Comparison of ENCODE assay signal across 9 mouse cellular contexts in genomic region chr14:39472790-39473761, GRCm38 (mm10). TPM values are rescaled to one million over a fixed set of nuclear protein-coding genes. Genes with fewer than 3 reads are reported as not detected.
DNase-seq lines count a peak whose midpoint lies in the region; ATAC-seq and TF ChIP-seq lines count a peak whose summit lies in the region.
"Had no signal": no experiment of that assay in that cellular context is flagged by ENCODE, and none has a peak within 500 bp of the region (broad histone marks: within the 10 kb centered on the region; RNA-seq: fewer than 3 reads in every experiment).

Gene Nrg3 (minus strand): TSS chr14:39473088.

- no peak for TF ChIP-seq POLR2A in limb, embryonic 14.5 days (IDR thresholded peaks at IDR 0.05; ENCODE audit: borderline replicate concordance, extremely low read depth, insufficient read depth, insufficient read length)

- H3K4me2 ChIP-seq in heart, embryonic 11.5 days, result peak within 1 kb of the TSS; percentile 90
- peak within 1 kb of the TSS; percentile 64 for H3K4me2 ChIP-seq in hindbrain, embryonic 15.5 days
- peak within 1 kb of the TSS; percentile 71 for H3K4me2 ChIP-seq in limb, embryonic 14.5 days (replicated peaks; ENCODE audit: low read depth, low read length, severe bottlenecking)

- peaks cover 5% of the 10 kb centered on the region; the same call in 1 of the 2 replicates for H3K4me1 ChIP-seq in heart, embryonic 11.5 days (ENCODE audit: control insufficient read depth, insufficient read depth, low read length)
- peaks cover 22% of the 10 kb centered on the region for H3K4me1 ChIP-seq in hindbrain, embryonic 15.5 days (replicated peaks)
- H3K4me1 ChIP-seq in limb, embryonic 14.5 days (ENCODE audit: control insufficient read depth, insufficient read depth, low read length), result no peaks in the 10 kb centered on the region

- H3K9me3 ChIP-seq in heart, embryonic 11.5 days (replicated peaks; ENCODE audit: control insufficient read depth, low read length), result no peaks in the 10 kb centered on the region
- no peaks in the 10 kb centered on the region for H3K9me3 ChIP-seq in hindbrain, embryonic 15.5 days
- H3K9me3 ChIP-seq in limb, embryonic 14.5 days (ENCODE audit: control insufficient read depth, low read length), result no peaks in the 10 kb centered on the region

- ATAC-seq in heart, embryonic 11.5 days (replicated peaks; ENCODE audit: insufficient number of reproducible peaks, low FRiP score, low TSS enrichment), result 0 out of 2 replicates have a peak, but pooled peaks have one; percentile 49
- ATAC-seq in hindbrain, embryonic 15.5 days (ENCODE audit: low FRiP score, low read depth), result peak; percentile 70
- ATAC-seq in limb, embryonic 14.5 days (ENCODE audit: low FRiP score, low read depth), result peak; percentile 82; the same call in 1 of the 2 replicates

- H3K4me3 ChIP-seq in heart, embryonic 11.5 days (ENCODE audit: low read depth, low read length), result peak within 1 kb of the TSS; percentile 55
- peak within 1 kb of the TSS; percentile 69 for H3K4me3 ChIP-seq in hindbrain, embryonic 15.5 days
- H3K4me3 ChIP-seq in limb, embryonic 14.5 days (replicated peaks; ENCODE audit: low read length), result peak within 1 kb of the TSS; percentile 40

- under 1% methylated on average over 90 of the region's 121 CpGs for WGBS in heart, embryonic 11.5 days (ENCODE audit: insufficient replicate concordance)
- under 1% methylated on average over 77 of the region's 121 CpGs for WGBS in hindbrain, embryonic 15.5 days
- 1% methylated on average over 54 of the region's 121 CpGs for WGBS in limb, embryonic 14.5 days

- H3K27me3 ChIP-seq in heart, embryonic 11.5 days (ENCODE audit: control insufficient read depth, insufficient read depth, low read length), result peaks cover 63% of the 10 kb centered on the region
- no peaks in the 10 kb centered on the region for H3K27me3 ChIP-seq in hindbrain, embryonic 15.5 days
- peaks cover 56% of the 10 kb centered on the region for H3K27me3 ChIP-seq in limb, embryonic 14.5 days (ENCODE audit: control insufficient read depth, insufficient read depth, low read length)

- no peak within 1 kb of the TSS; the same call in 1 of the 2 replicates for H3K9ac ChIP-seq in heart, embryonic 11.5 days (ENCODE audit: low read depth, low read length)
- H3K9ac ChIP-seq in hindbrain, embryonic 15.5 days, result peak within 1 kb of the TSS; percentile 95
- no peak within 1 kb of the TSS; the same call in 1 of the 2 replicates for H3K9ac ChIP-seq in limb, embryonic 14.5 days (ENCODE audit: low read depth, low read length, severe bottlenecking)

- H3K27ac ChIP-seq in heart, embryonic 11.5 days (ENCODE audit: low read depth, low read length), result no peak within 1 kb of the TSS
- peak within 1 kb of the TSS; percentile 92 for H3K27ac ChIP-seq in hindbrain, embryonic 15.5 days (replicated peaks)
- H3K27ac ChIP-seq in limb, embryonic 14.5 days (replicated peaks; ENCODE audit: low read depth, low read length), result no peak within 1 kb of the TSS

- DNase-seq in heart, adult 8-10 months (ENCODE audit: low spot score), result no peak
- peak; percentile 58 for DNase-seq in Muller cell, postnatal 12 days (ENCODE audit: inconsistent ontology term)
- peak; percentile 63 for DNase-seq in embryo, embryonic 9.5 days (ENCODE audit: extremely low spot score)
- DNase-seq in limb, embryonic 14.5 days (ENCODE audit: low spot score), result peak; percentile 15
- peak; percentile 82 for DNase-seq in retina, postnatal 1 day
- no peak for DNase-seq in spleen, adult 12 weeks (ENCODE audit: low spot score)

- H3K36me3 ChIP-seq in heart, embryonic 11.5 days (ENCODE audit: control insufficient read depth, insufficient read depth, low read length), result no peaks in the 10 kb centered on the region
- H3K36me3 ChIP-seq in hindbrain, embryonic 15.5 days, result no peaks in the 10 kb centered on the region
- no peaks in the 10 kb centered on the region for H3K36me3 ChIP-seq in limb, embryonic 14.5 days (ENCODE audit: control insufficient read depth, insufficient read depth, low read length)

RNA-seq across cellular contexts. Expression of gene Nrg3, which starts in this region (rescaled TPM):
- 0.06 and 0.08 TPM in 2 replicates for polyA plus RNA-seq in heart, embryonic 11.5 days (2014; fragmentation: Nextera tagmentation; extraction: Ambion mirVana)
- not detected for total RNA-seq in heart, adult 8-10 months (2022)
- 14.0 and 14.4 TPM in 2 replicates for polyA plus RNA-seq in hindbrain, embryonic 15.5 days (2015; fragmentation: Nextera tagmentation; extraction: Ambion mirVana)
- 0.04 and 0.10 TPM in 2 replicates for polyA plus RNA-seq in limb, embryonic 14.5 days (2012; rRNA removed)
- polyA plus RNA-seq in limb, embryonic 14.5 days (2014; fragmentation: Nextera tagmentation; extraction: Ambion mirVana), result not detected in 2 replicates
- total RNA-seq: heart, postnatal 14 days had no signal

Comparison
In these comparisons a context has a peak if more than half of its experiments do, and no peak if none do; other contexts are left out.
1. RNA of gene Nrg3 (polyA plus RNA-seq): 14.0 to 14.4 TPM in hindbrain, embryonic 15.5 days; 0.04 to 0.10 TPM in limb, embryonic 14.5 days and 0.06 to 0.08 TPM in heart, embryonic 11.5 days; every median in the first group is over 10 times any median in the second.
2. Peak in ATAC-seq, H3K4me3 ChIP-seq and H3K4me2 ChIP-seq in heart, embryonic 11.5 days; RNA of the gene not detected or under 1 TPM.
3. Peak in DNase-seq, ATAC-seq, H3K4me3 ChIP-seq and H3K4me2 ChIP-seq in limb, embryonic 14.5 days; RNA of the gene not detected or under 1 TPM.
4. DNase-seq: peak in Muller cell, postnatal 12 days (single experiment), embryo, embryonic 9.5 days (single experiment) and retina, postnatal 1 day (single experiment); none in heart, adult 8-10 months (single experiment) and spleen, adult 12 weeks (single experiment).
5. Peak in every context shown above with its lines, with median percentiles within 50 percentile points of each other: ATAC-seq, H3K4me2 ChIP-seq and H3K4me3 ChIP-seq.